Comparison of ENCODE assay signal across 26 mouse cellular contexts in genomic region chr10:90683813-90684212, GRCm38 (mm10).
DNase-seq lines count a peak whose midpoint lies in the region; ATAC-seq and TF ChIP-seq lines count a peak whose summit lies in the region.
"Had no signal": no experiment of that assay in that cellular context is flagged by ENCODE, and none has a peak within 500 bp of the region (broad histone marks: within the 10 kb centered on the region; RNA-seq: fewer than 3 reads in every experiment).

No protein-coding gene starts in this region.

- no peaks in the 10 kb centered on the region for H3K9me3 ChIP-seq in midbrain, embryonic 10.5 days (replicated peaks)
- no peaks in the 10 kb centered on the region for H3K9me3 ChIP-seq in midbrain, postnatal 0 days (ENCODE audit: low read length)
- no peaks in the 10 kb centered on the region for H3K9me3 ChIP-seq in limb, embryonic 11.5 days (ENCODE audit: control insufficient read depth, low read length)
- H3K9me3 ChIP-seq: embryonic facial prominence, embryonic 12.5 days; forebrain, embryonic 12.5 days; G1E; heart, embryonic 10.5 days; hindbrain, embryonic 13.5 days; intestine, embryonic 15.5 days had no signal

- WGBS in midbrain, embryonic 10.5 days, result 72% methylated on average over 3 of the region's 3 CpGs
- 76% methylated on average over 3 of the region's 3 CpGs for WGBS in midbrain, postnatal 0 days
- 5% methylated on average over 3 of the region's 3 CpGs for WGBS in limb, embryonic 11.5 days

- no peak overlapping the region for H3K4me2 ChIP-seq in midbrain, postnatal 0 days (ENCODE audit: low read depth, low read length, poor library complexity, severe bottlenecking)
- no peak overlapping the region for H3K4me2 ChIP-seq in limb, embryonic 11.5 days (ENCODE audit: low read depth, severe bottlenecking)
- H3K4me2 ChIP-seq: embryonic facial prominence, embryonic 12.5 days; forebrain, embryonic 12.5 days; hindbrain, embryonic 13.5 days; intestine, embryonic 15.5 days had no signal

- H3K4me1 ChIP-seq in midbrain, embryonic 10.5 days, result peaks cover 11% of the 10 kb centered on the region
- H3K4me1 ChIP-seq in midbrain, postnatal 0 days (ENCODE audit: insufficient read depth, low read length), result no peaks in the 10 kb centered on the region
- H3K4me1 ChIP-seq in limb, embryonic 11.5 days (ENCODE audit: control insufficient read depth, insufficient read depth, low read length), result peaks cover 6% of the 10 kb centered on the region; the same call in 1 of the 2 replicates
- H3K4me1 ChIP-seq: embryonic facial prominence, embryonic 12.5 days; forebrain, embryonic 12.5 days; heart, embryonic 10.5 days; hindbrain, embryonic 13.5 days; intestine, embryonic 15.5 days had no signal

- no peak for ATAC-seq in midbrain, postnatal 0 days (ENCODE audit: low FRiP score)
- ATAC-seq in limb, embryonic 11.5 days (ENCODE audit: insufficient number of reproducible peaks, low FRiP score, low TSS enrichment, low read depth), result peak; percentile 52
- no peak for ATAC-seq in erythroid progenitor cell, adult 5-6 weeks (replicated peaks; ENCODE audit: low FRiP score, poor library complexity, severe bottlenecking)
- ATAC-seq: activated CD4-positive, CD25-positive, alpha-beta regulatory T cell, adult 4 months; CD4-positive, CD25-positive, alpha-beta regulatory T cell, adult 4 months; forebrain, embryonic 16.5 days; hindbrain, postnatal 0 days; intestine, embryonic 15.5 days had no signal

- peak; percentile 50 for DNase-seq in embryo, embryonic 10 days (ENCODE audit: low spot score)
- no peak for DNase-seq in embryo, embryonic 9.5 days (ENCODE audit: extremely low spot score)
- DNase-seq in midbrain, embryonic 10.5 days (ENCODE audit: low spot score), result peak; percentile 8
- no peak for DNase-seq in midbrain, postnatal 0 days (ENCODE audit: low spot score)
- DNase-seq in limb, embryonic 11.5 days (ENCODE audit: low spot score), result peak; percentile 40
- DNase-seq in T-cell, adult 2 months (ENCODE audit: low spot score), result no peak
- DNase-seq: adrenal gland, postnatal 14 days; B cell, adult 2 months; cerebellum, adult 18-20 months; cerebellum, adult 9-11 months; cerebellum, postnatal 36 days; gastrocnemius, postnatal 25 days; heart, adult 18-20 months; heart, postnatal 10 days; kidney, adult 18-20 months had no signal

- H3K36me3 ChIP-seq in midbrain, embryonic 10.5 days, result no peaks in the 10 kb centered on the region
- no peaks in the 10 kb centered on the region for H3K36me3 ChIP-seq in midbrain, postnatal 0 days (ENCODE audit: insufficient read depth, low read length)
- H3K36me3 ChIP-seq in limb, embryonic 11.5 days (ENCODE audit: control insufficient read depth, insufficient read depth, low read length), result no peaks in the 10 kb centered on the region
- H3K36me3 ChIP-seq: embryonic facial prominence, embryonic 12.5 days; forebrain, embryonic 12.5 days; G1E; heart, embryonic 10.5 days; hindbrain, embryonic 13.5 days; intestine, embryonic 15.5 days had no signal

- no peak overlapping the region for H3K27ac ChIP-seq in midbrain, embryonic 10.5 days (replicated peaks)
- H3K27ac ChIP-seq in midbrain, postnatal 0 days (ENCODE audit: low read depth, low read length), result no peak overlapping the region
- no peak overlapping the region for H3K27ac ChIP-seq in limb, embryonic 11.5 days (replicated peaks; ENCODE audit: low read depth, low read length)
- H3K27ac ChIP-seq: embryonic facial prominence, embryonic 12.5 days; forebrain, embryonic 12.5 days; heart, embryonic 10.5 days; hindbrain, embryonic 13.5 days; hindbrain, postnatal 0 days; intestine, embryonic 15.5 days had no signal

- no peak overlapping the region for H3K4me3 ChIP-seq in midbrain, embryonic 10.5 days
- no peak overlapping the region for H3K4me3 ChIP-seq in midbrain, postnatal 0 days (ENCODE audit: low read depth, low read length)
- no peak overlapping the region for H3K4me3 ChIP-seq in limb, embryonic 11.5 days (ENCODE audit: low read depth, low read length)
- H3K4me3 ChIP-seq: embryonic facial prominence, embryonic 12.5 days; forebrain, embryonic 12.5 days; heart, embryonic 10.5 days; hindbrain, embryonic 13.5 days; intestine, embryonic 15.5 days had no signal

- H3K27me3 ChIP-seq in midbrain, embryonic 10.5 days (ENCODE audit: low read depth, poor library complexity, severe bottlenecking), result no peaks in the 10 kb centered on the region
- no peaks in the 10 kb centered on the region for H3K27me3 ChIP-seq in midbrain, postnatal 0 days (ENCODE audit: insufficient read depth, low read length)
- H3K27me3 ChIP-seq in limb, embryonic 11.5 days (ENCODE audit: control insufficient read depth, insufficient read depth, low read length), result no peaks in the 10 kb centered on the region
- H3K27me3 ChIP-seq: embryonic facial prominence, embryonic 12.5 days; forebrain, embryonic 12.5 days; hindbrain, embryonic 13.5 days; intestine, embryonic 15.5 days had no signal

- H3K9ac ChIP-seq in midbrain, postnatal 0 days (replicated peaks; ENCODE audit: low read length, poor library complexity, severe bottlenecking), result no peak overlapping the region
- no peak overlapping the region for H3K9ac ChIP-seq in limb, embryonic 11.5 days (ENCODE audit: low read length)
- H3K9ac ChIP-seq: embryonic facial prominence, embryonic 12.5 days; forebrain, embryonic 12.5 days; hindbrain, embryonic 13.5 days; intestine, embryonic 15.5 days had no signal

- no peak for TF ChIP-seq CTCF in midbrain, postnatal 0 days (IDR thresholded peaks at IDR 0.05)

Comparison
In these comparisons a context has a peak if more than half of its experiments do, and no peak if none do; other contexts are left out.
1. DNase-seq: peak in embryo, embryonic 10 days (single experiment), midbrain, embryonic 10.5 days (single experiment) and limb, embryonic 11.5 days (single experiment); none in embryo, embryonic 9.5 days (single experiment), midbrain, postnatal 0 days (single experiment) and T-cell, adult 2 months (single experiment).